Comparison of ENCODE assay signal across 27 mouse cellular contexts in the genomic region with DNA sequence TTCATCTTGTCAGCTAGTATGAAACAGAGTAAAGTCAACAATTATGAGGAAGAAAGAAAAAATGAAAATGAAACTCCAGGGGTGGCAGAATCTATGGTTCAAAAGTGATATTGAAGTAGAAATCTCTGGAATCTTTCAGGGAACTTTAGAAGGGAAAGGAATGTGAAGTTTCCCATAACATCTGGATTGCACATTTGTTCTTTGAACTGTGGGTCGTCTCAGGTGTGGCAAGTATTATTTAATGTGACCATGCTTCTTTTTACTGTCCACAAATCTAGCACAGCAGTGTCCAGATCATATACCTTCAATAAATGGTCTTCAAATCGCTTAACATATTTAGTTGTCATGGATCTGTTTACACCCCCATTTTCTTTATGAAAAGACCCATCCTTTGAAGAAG.
DNase-seq lines count a peak whose midpoint lies in the region; ATAC-seq and TF ChIP-seq lines count a peak whose summit lies in the region.
"Had no signal": no experiment of that assay in that cellular context is flagged by ENCODE, and none has a peak within 500 bp of the region (broad histone marks: within the 10 kb centered on the region; RNA-seq: fewer than 3 reads in every experiment).

No protein-coding gene starts in this region.

- H3K36me3 ChIP-seq in embryonic facial prominence, embryonic 11.5 days (replicated peaks; ENCODE audit: control insufficient read depth, insufficient read depth, low read depth, low read length) = no peaks in the 10 kb centered on the region
- no peaks in the 10 kb centered on the region for H3K36me3 ChIP-seq in embryonic facial prominence, embryonic 10.5 days (replicated peaks)
- no peaks in the 10 kb centered on the region for H3K36me3 ChIP-seq in limb, embryonic 14.5 days (ENCODE audit: control insufficient read depth, insufficient read depth, low read length)
- H3K36me3 ChIP-seq: midbrain, embryonic 10.5 days; neural tube, embryonic 12.5 days had no signal

- no peak for TF ChIP-seq POLR2A in limb, embryonic 14.5 days (IDR thresholded peaks at IDR 0.05; ENCODE audit: borderline replicate concordance, extremely low read depth, insufficient read depth, insufficient read length)

- no peaks in the 10 kb centered on the region for H3K27me3 ChIP-seq in embryonic facial prominence, embryonic 11.5 days (ENCODE audit: control insufficient read depth, insufficient read depth, low read length)
- no peaks in the 10 kb centered on the region for H3K27me3 ChIP-seq in embryonic facial prominence, embryonic 10.5 days (replicated peaks; ENCODE audit: low read depth, poor library complexity, severe bottlenecking)
- H3K27me3 ChIP-seq in limb, embryonic 14.5 days (ENCODE audit: control insufficient read depth, insufficient read depth, low read length) = no peaks in the 10 kb centered on the region
- H3K27me3 ChIP-seq: neural tube, embryonic 12.5 days had no signal

- H3K27ac ChIP-seq in embryonic facial prominence, embryonic 11.5 days (replicated peaks; ENCODE audit: low read depth, low read length) = no peak overlapping the region
- no peak overlapping the region for H3K27ac ChIP-seq in embryonic facial prominence, embryonic 10.5 days (replicated peaks)
- peak overlapping the region; percentile 40; the same call in 1 of the 2 replicates for H3K27ac ChIP-seq in limb, embryonic 14.5 days (replicated peaks; ENCODE audit: low read depth, low read length)
- H3K27ac ChIP-seq: liver, embryonic 14.5 days; macrophage; midbrain, embryonic 10.5 days; neural tube, embryonic 12.5 days had no signal

- H3K4me2 ChIP-seq in embryonic facial prominence, embryonic 11.5 days (ENCODE audit: low read depth, low read length) = no peak overlapping the region
- no peak overlapping the region for H3K4me2 ChIP-seq in limb, embryonic 14.5 days (replicated peaks; ENCODE audit: low read depth, low read length, severe bottlenecking)
- H3K4me2 ChIP-seq: neural tube, embryonic 12.5 days had no signal

- peaks cover 3% of the 10 kb centered on the region; the same call in 1 of the 2 replicates for H3K4me1 ChIP-seq in embryonic facial prominence, embryonic 11.5 days (ENCODE audit: control insufficient read depth, insufficient read depth, low read length)
- H3K4me1 ChIP-seq in embryonic facial prominence, embryonic 10.5 days = peaks cover 27% of the 10 kb centered on the region
- peaks cover 24% of the 10 kb centered on the region for H3K4me1 ChIP-seq in limb, embryonic 14.5 days (ENCODE audit: control insufficient read depth, insufficient read depth, low read length)
- H3K4me1 ChIP-seq: midbrain, embryonic 10.5 days; neural tube, embryonic 12.5 days had no signal

- peak; percentile 57 for DNase-seq in embryonic facial prominence, embryonic 11.5 days (ENCODE audit: low spot score)
- no peak for DNase-seq in embryonic facial prominence, embryonic 10.5 days (ENCODE audit: low spot score)
- peak; percentile 62 for DNase-seq in forelimb bud, embryonic 11.5 days (ENCODE audit: low read depth, low spot score)
- peak; percentile 39 for DNase-seq in limb, embryonic 14.5 days (ENCODE audit: low spot score)
- no peak for DNase-seq in cerebellum, adult 9-11 months
- DNase-seq in gastrocnemius, postnatal 36 days = no peak
- DNase-seq in heart, postnatal 25 days (ENCODE audit: low spot score) = no peak
- DNase-seq: adrenal gland, postnatal 25 days; cerebellum, adult 11-12 months; cerebellum, postnatal 10 days; heart, postnatal 14 days; kidney, adult 2 months; kidney, postnatal 36 days; liver; lung, adult 2 months; lung, postnatal 10 days; right cerebral cortex, adult 18-20 months; spleen, adult 18-20 months; thymus, postnatal 25 days had no signal

- no peak overlapping the region for H3K9ac ChIP-seq in embryonic facial prominence, embryonic 11.5 days (replicated peaks; ENCODE audit: low read length)
- no peak overlapping the region for H3K9ac ChIP-seq in limb, embryonic 14.5 days (ENCODE audit: low read depth, low read length, severe bottlenecking)
- H3K9ac ChIP-seq: liver, embryonic 14.5 days; neural tube, embryonic 12.5 days had no signal

- intact Hi-C loops in gastrocnemius, postnatal 36 days (cut with DNase I) = no loop called here
- intact Hi-C loops in heart, postnatal 25 days (cut with DNase I) = no loop called here

- no peak for ATAC-seq in embryonic facial prominence, embryonic 11.5 days (replicated peaks; ENCODE audit: insufficient number of reproducible peaks, low FRiP score, low TSS enrichment, low read depth)
- ATAC-seq in limb, embryonic 14.5 days (ENCODE audit: low FRiP score, low read depth) = 0 out of 2 replicates have a peak, but pooled peaks have one; percentile 36
- ATAC-seq: hindbrain, embryonic 16.5 days; midbrain, embryonic 16.5 days had no signal

- no peak overlapping the region for H3K4me3 ChIP-seq in embryonic facial prominence, embryonic 11.5 days (ENCODE audit: low read depth, low read length)
- no peak overlapping the region for H3K4me3 ChIP-seq in embryonic facial prominence, embryonic 10.5 days
- no peak overlapping the region for H3K4me3 ChIP-seq in limb, embryonic 14.5 days (replicated peaks; ENCODE audit: low read length)
- H3K4me3 ChIP-seq: erythroblast, embryonic 14.5 days; midbrain, embryonic 10.5 days; myocyte; neural tube, embryonic 12.5 days had no signal

- no peaks in the 10 kb centered on the region for H3K9me3 ChIP-seq in embryonic facial prominence, embryonic 11.5 days (replicated peaks; ENCODE audit: control insufficient read depth, low read length)
- no peaks in the 10 kb centered on the region for H3K9me3 ChIP-seq in embryonic facial prominence, embryonic 10.5 days
- no peaks in the 10 kb centered on the region for H3K9me3 ChIP-seq in limb, embryonic 14.5 days (ENCODE audit: control insufficient read depth, low read length)
- H3K9me3 ChIP-seq: midbrain, embryonic 10.5 days; neural tube, embryonic 12.5 days had no signal

- WGBS in embryonic facial prominence, embryonic 11.5 days = 45% methylated on average over 2 of the region's 2 CpGs
- 60% methylated on average over 2 of the region's 2 CpGs for WGBS in embryonic facial prominence, embryonic 10.5 days
- WGBS in limb, embryonic 14.5 days = 10% methylated on average over 2 of the region's 2 CpGs

Comparison
In these comparisons a context has a peak if more than half of its experiments do, and no peak if none do; other contexts are left out.
1. DNase-seq: peak in embryonic facial prominence, embryonic 11.5 days (single experiment), forelimb bud, embryonic 11.5 days (single experiment) and limb, embryonic 14.5 days (single experiment); none in embryonic facial prominence, embryonic 10.5 days (single experiment), cerebellum, adult 9-11 months (single experiment), gastrocnemius, postnatal 36 days (0 of 2) and heart, postnatal 25 days (single experiment).